Mouse (Mus musculus) heart, adult 10 weeks (tissue): ENCODE data around the gene Stag2. TPM values are rescaled to one million over a fixed set of nuclear protein-coding genes. Genes with fewer than 3 reads are reported as not detected.

ENCODE experiments used
- polyA plus RNA-seq: library from polyadenylated mRNA; stranded (reverse); fragments of 350-450 nt; fragmentation: Illumina TruSeq; extraction: RNeasy Lipid Tissue Mini Kit (QIAGEN cat#74804); gene quantifications from one replicate; pipeline ENCODE4 v1.2.3, GENCODE M21; 2014; ENCODE audit warnings: low read depth, low replicate concordance

Stag2 gene
- 23.0 TPM for polyA plus RNA-seq

DNA sequence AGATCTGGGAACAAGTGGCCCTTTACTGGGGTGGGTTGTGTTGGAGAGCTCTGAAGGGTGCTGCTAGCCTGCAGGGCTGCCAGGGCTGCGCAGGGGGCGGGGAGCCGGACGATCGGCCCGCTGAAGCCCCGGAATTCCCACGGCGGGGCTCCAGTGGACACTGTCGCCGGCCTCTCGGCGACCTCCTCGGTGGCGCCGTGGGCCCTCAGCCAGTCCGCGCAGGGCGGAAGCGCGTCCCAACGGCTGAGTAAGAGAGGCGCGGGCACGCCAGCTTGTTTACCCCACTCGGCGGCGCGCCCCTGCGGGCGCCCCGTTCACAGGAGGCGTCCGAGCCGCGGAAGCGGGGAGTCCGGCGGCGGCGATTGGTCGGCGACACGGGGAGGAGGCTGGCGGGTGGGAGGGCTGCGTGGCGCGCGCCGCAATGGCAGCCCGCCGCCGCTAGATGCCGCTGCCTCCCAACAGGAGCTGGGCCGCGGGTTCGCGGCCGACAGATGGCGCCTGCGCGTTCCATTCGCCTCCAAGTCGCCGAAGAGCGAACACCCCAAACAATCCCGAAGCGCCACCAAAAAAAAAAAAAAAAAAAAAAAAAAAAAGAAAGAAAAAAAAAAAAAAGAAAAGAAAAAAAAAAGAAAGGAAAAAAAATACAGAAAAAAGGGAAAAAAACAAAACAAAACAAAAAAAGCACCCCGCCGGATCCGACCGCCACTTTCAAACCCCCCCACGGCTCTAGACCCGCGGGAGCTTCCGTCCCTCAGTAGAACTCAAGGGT, at the start of gene Stag2:
Stag2 (plus strand) TSS at position 530 of the 769 bp plus-strand sequence.

Other genes with a start within 250 kb of the Stag2 start
- 21.9 TPM for gene Thoc2, start 228.6 kb upstream of the Stag2 start, polyA plus RNA-seq
- 25.8 TPM for gene Xiap, start 89.6 kb upstream of the Stag2 start, polyA plus RNA-seq